Mouse (Mus musculus): Measurements from ENCODE around the gene Gm21173. TPM values are rescaled to one million over a fixed set of nuclear protein-coding genes. Genes with fewer than 3 reads are reported as not detected.
"Not testable (repeated sequence)": the region's sequence is repeated elsewhere in the genome, so short reads cannot be mapped to it uniquely, and the experiment has no call there.

Gm21173 gene
- not detected for total RNA-seq (2021)

DNA sequence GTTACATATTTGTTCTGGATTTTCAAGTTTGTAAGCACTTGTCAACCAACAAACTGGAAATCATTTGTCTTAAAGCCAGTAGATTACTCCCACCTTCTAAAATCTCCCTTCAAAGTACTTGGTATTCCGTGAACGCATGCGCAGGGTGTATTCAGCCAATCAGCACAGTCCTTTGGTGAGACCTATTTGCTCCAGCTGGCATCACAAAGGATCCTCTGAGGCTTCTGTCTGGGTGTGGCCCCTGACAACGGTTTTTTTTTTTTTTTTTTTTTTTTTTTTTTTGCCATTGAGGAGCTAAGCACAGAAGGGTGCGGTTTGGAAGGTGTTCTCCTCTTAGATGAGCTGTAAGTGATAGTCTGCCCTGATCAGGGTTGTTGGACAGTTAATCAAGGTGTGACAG, at the start of gene Gm21173:
Gene Gm21173, plus strand, starts transcription at position 301 of the 400 bp plus-strand sequence.
- DNase-seq (ENCODE audit: extremely low spot score in 1 of 2, low spot score in 1 of 2): not testable (repeated sequence)

Data from layer of hippocampus, postnatal 25 days (tissue).